Mouse (Mus musculus): Measurements from ENCODE around the gene Csrp2.

- no peak for TF ChIP-seq ETS1 (IDR thresholded peaks at IDR 0.05; ENCODE audit: low read depth, low read length)
- no peak for TF ChIP-seq GATA1 (IDR thresholded peaks at IDR 0.05; ENCODE audit: low read depth, low read length)
- no peak for TF ChIP-seq POLR2A (IDR thresholded peaks at IDR 0.05; ENCODE audit: control insufficient read depth in 1 of 2, insufficient read depth in 1 of 2, low read depth in 1 of 2, low read length in 2 of 2, poor library complexity in 1 of 2)
- TF ChIP-seq HCFC1 (IDR thresholded peaks at IDR 0.05; ENCODE audit: low read depth, low read length): no peak
- no peak for TF ChIP-seq CHD2 (IDR thresholded peaks at IDR 0.05; ENCODE audit: low read length)
These were observed 42.6 kb downstream of the Csrp2 start for GRCm38 (mm10) chr10:110962172-110962571.
